23 mouse cellular contexts compared by ENCODE assay signal in the genomic region with DNA sequence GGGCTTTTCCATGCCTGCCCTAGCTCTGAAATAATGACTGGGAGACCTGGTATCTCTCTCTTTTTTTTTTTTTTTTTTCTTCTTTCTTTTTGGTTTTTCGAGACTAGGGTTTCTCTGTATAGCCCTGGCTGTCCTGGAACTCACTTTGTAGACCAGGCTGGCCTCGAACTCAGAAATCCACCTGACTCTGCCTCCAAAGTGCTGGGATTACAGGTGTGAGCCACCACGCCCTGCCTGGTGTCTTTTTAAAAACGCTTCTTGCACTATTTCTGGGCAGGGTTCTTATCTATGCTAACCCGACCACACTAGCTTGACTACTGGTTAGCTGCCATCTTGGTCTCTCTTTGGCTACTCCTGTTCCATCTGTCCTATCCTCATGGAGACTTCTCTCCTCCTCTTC. TPM values are rescaled to one million over a fixed set of nuclear protein-coding genes. Genes with fewer than 3 reads are reported as not detected.
DNase-seq lines count a peak whose midpoint lies in the region; ATAC-seq and TF ChIP-seq lines count a peak whose summit lies in the region.
"Had no signal": no experiment of that assay in that cellular context is flagged by ENCODE, and none has a peak within 500 bp of the region (broad histone marks: within the 10 kb centered on the region; RNA-seq: fewer than 3 reads in every experiment).

No protein-coding gene starts in this region.

- no peaks in the 10 kb centered on the region for H3K9me3 ChIP-seq in liver, embryonic 11.5 days (ENCODE audit: control insufficient read depth, low read length)
- H3K9me3 ChIP-seq in liver, embryonic 14.5 days (ENCODE audit: control insufficient read depth, low read length), result no peaks in the 10 kb centered on the region
- no peaks in the 10 kb centered on the region for H3K9me3 ChIP-seq in liver, postnatal 0 days (ENCODE audit: low read length)
- H3K9me3 ChIP-seq: forebrain, embryonic 15.5 days; heart, embryonic 10.5 days; heart, embryonic 13.5 days; hindbrain, embryonic 15.5 days had no signal

- no peak overlapping the region for H3K4me3 ChIP-seq in liver, embryonic 11.5 days (ENCODE audit: low read depth, low read length)
- no peak overlapping the region for H3K4me3 ChIP-seq in liver, embryonic 14.5 days (ENCODE audit: insufficient read depth in 1 of 2, low read depth in 2 of 2, low read length in 2 of 2)
- no peak overlapping the region for H3K4me3 ChIP-seq in liver, postnatal 0 days (ENCODE audit: low read depth, low read length)
- H3K4me3 ChIP-seq: forebrain, embryonic 15.5 days; heart, embryonic 13.5 days; hindbrain, embryonic 15.5 days had no signal

- TF ChIP-seq CTCF in liver, embryonic 14.5 days (IDR thresholded peaks at IDR 0.05; ENCODE audit: low read depth), result no peak
- no peak for TF ChIP-seq CTCF in liver, postnatal 0 days (IDR thresholded peaks at IDR 0.05; ENCODE audit: low read depth)

- peak overlapping the region; percentile 68; the same call in 1 of the 2 replicates for H3K9ac ChIP-seq in liver, embryonic 11.5 days (ENCODE audit: low read depth, low read length)
- H3K9ac ChIP-seq in liver, embryonic 14.5 days (replicated peaks), result no peak overlapping the region
- H3K9ac ChIP-seq in liver, postnatal 0 days (replicated peaks), result no peak overlapping the region
- H3K9ac ChIP-seq: forebrain, embryonic 15.5 days; hindbrain, embryonic 15.5 days had no signal

- H3K36me3 ChIP-seq in liver, embryonic 11.5 days (ENCODE audit: control insufficient read depth, insufficient read depth, low read length), result no peaks in the 10 kb centered on the region
- no peaks in the 10 kb centered on the region for H3K36me3 ChIP-seq in liver, embryonic 14.5 days (replicated peaks; ENCODE audit: control insufficient read depth, insufficient read depth, low read depth)
- no peaks in the 10 kb centered on the region for H3K36me3 ChIP-seq in liver, postnatal 0 days (replicated peaks; ENCODE audit: insufficient read depth, low read length)
- H3K36me3 ChIP-seq: forebrain, embryonic 15.5 days; heart, embryonic 10.5 days; heart, embryonic 13.5 days; hindbrain, embryonic 15.5 days had no signal

- DNase-seq in spleen, adult 12 weeks (ENCODE audit: low spot score), result peak; percentile 0
- DNase-seq in spleen, postnatal 4 days (ENCODE audit: low spot score in 2 of 2), result no peak
- DNase-seq in liver, embryonic 11.5 days (ENCODE audit: low spot score), result no peak
- DNase-seq in liver, embryonic 14.5 days (ENCODE audit: low read depth in 3 of 3, low spot score in 3 of 3), result no peak
- DNase-seq in liver, postnatal 0 days, result no peak
- DNase-seq in urinary bladder, postnatal 10 days (ENCODE audit: low spot score), result no peak
- no peak for DNase-seq in embryo, embryonic 9.5 days (ENCODE audit: extremely low spot score)
- DNase-seq: gastrocnemius, postnatal 25 days had no signal

- WGBS in liver, embryonic 11.5 days, result 65% methylated on average over 5 of the region's 5 CpGs
- 37% methylated on average over 5 of the region's 5 CpGs for WGBS in liver, embryonic 14.5 days (ENCODE audit: insufficient replicate concordance)
- WGBS in liver, postnatal 0 days (ENCODE audit: insufficient replicate concordance), result 58% methylated on average over 5 of the region's 5 CpGs

- peak; percentile 11; the same call in 1 of the 2 replicates for TF ChIP-seq EP300 in liver, embryonic 14.5 days (IDR thresholded peaks at IDR 0.05; ENCODE audit: low read depth)
- TF ChIP-seq EP300 in liver, postnatal 0 days (IDR thresholded peaks at IDR 0.05; ENCODE audit: low read depth), result no peak

- H3K4me2 ChIP-seq in liver, embryonic 11.5 days, result no peak overlapping the region
- peak overlapping the region; percentile 36; the same call in 1 of the 2 replicates for H3K4me2 ChIP-seq in liver, embryonic 14.5 days (ENCODE audit: low read depth)
- H3K4me2 ChIP-seq in liver, postnatal 0 days (ENCODE audit: low read depth, low read length), result no peak overlapping the region

- peak overlapping the region; percentile 84; the same call in 1 of the 2 replicates for H3K27ac ChIP-seq in liver, embryonic 11.5 days (ENCODE audit: low read depth, low read length)
- peak overlapping the region; percentile 72 for H3K27ac ChIP-seq in liver, embryonic 14.5 days
- peak overlapping the region; percentile 71; the same call in 1 of the 2 replicates for H3K27ac ChIP-seq in liver, postnatal 0 days (ENCODE audit: low read depth)
- H3K27ac ChIP-seq: forebrain, embryonic 15.5 days; heart, embryonic 13.5 days; hindbrain, embryonic 15.5 days had no signal

- H3K27me3 ChIP-seq in liver, embryonic 11.5 days (replicated peaks; ENCODE audit: control insufficient read depth, insufficient read depth, low read length), result no peaks in the 10 kb centered on the region
- H3K27me3 ChIP-seq in liver, embryonic 14.5 days (ENCODE audit: control insufficient read depth, insufficient read depth, low read length), result no peaks in the 10 kb centered on the region
- no peaks in the 10 kb centered on the region for H3K27me3 ChIP-seq in liver, postnatal 0 days (ENCODE audit: insufficient read depth, low read length)
- H3K27me3 ChIP-seq: heart, embryonic 13.5 days; hindbrain, embryonic 15.5 days had no signal

- ATAC-seq in liver, embryonic 11.5 days (replicated peaks; ENCODE audit: low FRiP score), result no peak
- ATAC-seq in liver, embryonic 14.5 days (ENCODE audit: insufficient read depth), result no peak
- no peak for ATAC-seq in liver, postnatal 0 days
- ATAC-seq in megakaryocyte-erythroid progenitor cell, adult 5-6 weeks (replicated peaks; ENCODE audit: low FRiP score, low TSS enrichment, poor library complexity, severe bottlenecking), result no peak

- H3K4me1 ChIP-seq in liver, embryonic 11.5 days (replicated peaks; ENCODE audit: control insufficient read depth, insufficient read depth, low read length), result peaks cover 47% of the 10 kb centered on the region
- peaks cover 55 to 62% of the 10 kb centered on the region in 2 experiments for H3K4me1 ChIP-seq in liver, embryonic 14.5 days (replicated peaks; ENCODE audit: control insufficient read depth in 2 of 2, insufficient read depth in 2 of 2, low read length in 1 of 2)
- peaks cover 49% of the 10 kb centered on the region for H3K4me1 ChIP-seq in liver, postnatal 0 days (ENCODE audit: insufficient read depth)

RNA-seq across cellular contexts. Expression of a gene that starts 9.6 kb away (rescaled TPM):
- 17.4 and 20.1 TPM in 2 replicates for polyA plus RNA-seq in liver, embryonic 11.5 days (2014; fragmentation: Nextera tagmentation; extraction: Ambion mirVana)
- polyA plus RNA-seq in liver, embryonic 14.5 days (2012; rRNA removed), result 4.0 and 5.8 TPM in 2 replicates
- 9.3 and 9.8 TPM in 2 replicates for polyA plus RNA-seq in liver, embryonic 14.5 days (2014; fragmentation: Nextera tagmentation; extraction: Ambion mirVana)
- 5.9 and 6.5 TPM in 2 replicates for polyA plus RNA-seq in liver, postnatal 0 days (2015; fragmentation: Nextera tagmentation; extraction: Ambion mirVana)
- 1.6 TPM in 1 of 2 replicates, not detected in the other for total RNA-seq in megakaryocyte-erythroid progenitor cell, adult 5-6 weeks (2014; fragmentation: Nextera tagmentation)
- total RNA-seq in megakaryocyte-erythroid progenitor cell, adult 5-6 weeks (2017), result 0.94 and 1.1 TPM in 2 replicates

RNA-seq across cellular contexts. Expression of a gene that starts 19.9 kb away (rescaled TPM):
- polyA plus RNA-seq in liver, embryonic 11.5 days (2014; fragmentation: Nextera tagmentation; extraction: Ambion mirVana), result 23.1 and 24.4 TPM in 2 replicates
- polyA plus RNA-seq in liver, embryonic 14.5 days (2012; rRNA removed), result 122 and 308 TPM in 2 replicates
- polyA plus RNA-seq in liver, embryonic 14.5 days (2014; fragmentation: Nextera tagmentation; extraction: Ambion mirVana), result 37.0 and 38.7 TPM in 2 replicates
- polyA plus RNA-seq in liver, postnatal 0 days (2015; fragmentation: Nextera tagmentation; extraction: Ambion mirVana), result 17.2 and 20.0 TPM in 2 replicates
- total RNA-seq in megakaryocyte-erythroid progenitor cell, adult 5-6 weeks (2014; fragmentation: Nextera tagmentation), result 133 and 270 TPM in 2 replicates
- total RNA-seq in megakaryocyte-erythroid progenitor cell, adult 5-6 weeks (2017), result 78.8 and 149 TPM in 2 replicates
- polyA plus RNA-seq: forebrain, embryonic 15.5 days had no signal

RNA-seq across cellular contexts. Expression of a gene that starts 39.1 kb away (rescaled TPM):
- 0.25 and 0.31 TPM in 2 replicates for polyA plus RNA-seq in liver, embryonic 11.5 days (2014; fragmentation: Nextera tagmentation; extraction: Ambion mirVana)
- polyA plus RNA-seq in liver, embryonic 14.5 days (2012; rRNA removed), result 2.1 and 2.4 TPM in 2 replicates
- 2.7 and 2.9 TPM in 2 replicates for polyA plus RNA-seq in liver, embryonic 14.5 days (2014; fragmentation: Nextera tagmentation; extraction: Ambion mirVana)
- 0.80 and 0.98 TPM in 2 replicates for polyA plus RNA-seq in liver, postnatal 0 days (2015; fragmentation: Nextera tagmentation; extraction: Ambion mirVana)
- total RNA-seq in megakaryocyte-erythroid progenitor cell, adult 5-6 weeks (2014; fragmentation: Nextera tagmentation), result 5.5 TPM in 1 of 2 replicates, not detected in the other
- total RNA-seq in megakaryocyte-erythroid progenitor cell, adult 5-6 weeks (2017), result 0.46 and 0.94 TPM in 2 replicates
- total RNA-seq: common myeloid progenitor, adult 5-6 weeks; gastrocnemius, adult 8-10 months had no signal
- polyA plus RNA-seq: activated CD4-positive, CD25-positive, alpha-beta regulatory T cell, adult 4 months; CD4-positive, CD25-positive, alpha-beta regulatory T cell, adult 4 months; intestine, embryonic 14.5 days had no signal

RNA-seq across cellular contexts. Expression of a gene that starts 52.2 kb away (rescaled TPM):
- 0.63 TPM in 1 of 2 replicates, not detected in the other for polyA plus RNA-seq in liver, embryonic 11.5 days (2014; fragmentation: Nextera tagmentation; extraction: Ambion mirVana)
- polyA plus RNA-seq in liver, embryonic 14.5 days (2012; rRNA removed), result 0.04 and 0.16 TPM in 2 replicates
- not detected in 2 replicates for polyA plus RNA-seq in liver, embryonic 14.5 days (2014; fragmentation: Nextera tagmentation; extraction: Ambion mirVana)
- 0.15 and 0.21 TPM in 2 replicates for polyA plus RNA-seq in liver, postnatal 0 days (2015; fragmentation: Nextera tagmentation; extraction: Ambion mirVana)
- not detected in 2 replicates for total RNA-seq in megakaryocyte-erythroid progenitor cell, adult 5-6 weeks (2014; fragmentation: Nextera tagmentation)
- total RNA-seq in megakaryocyte-erythroid progenitor cell, adult 5-6 weeks (2017), result not detected in 2 replicates
- total RNA-seq: adrenal gland, adult 18-20 months; adrenal gland, postnatal 36 days; common myeloid progenitor, adult 5-6 weeks; gastrocnemius, adult 8-10 months; gastrocnemius, postnatal 25 days; heart, postnatal 14 days; heart, postnatal 4 days had no signal
- polyA plus RNA-seq: C2C12 had no signal

RNA-seq across cellular contexts. Expression of a gene that starts 55.4 kb away (rescaled TPM):
- polyA plus RNA-seq in liver, embryonic 11.5 days (2014; fragmentation: Nextera tagmentation; extraction: Ambion mirVana), result 44.2 and 47.2 TPM in 2 replicates
- 27.9 and 32.5 TPM in 2 replicates for polyA plus RNA-seq in liver, embryonic 14.5 days (2012; rRNA removed)
- 19.5 and 21.6 TPM in 2 replicates for polyA plus RNA-seq in liver, embryonic 14.5 days (2014; fragmentation: Nextera tagmentation; extraction: Ambion mirVana)
- polyA plus RNA-seq in liver, postnatal 0 days (2015; fragmentation: Nextera tagmentation; extraction: Ambion mirVana), result 10.9 and 11.4 TPM in 2 replicates
- 71.5 and 97.3 TPM in 2 replicates for total RNA-seq in megakaryocyte-erythroid progenitor cell, adult 5-6 weeks (2014; fragmentation: Nextera tagmentation)
- 34.6 and 35.9 TPM in 2 replicates for total RNA-seq in megakaryocyte-erythroid progenitor cell, adult 5-6 weeks (2017)
